Mouse (Mus musculus) frontal cortex, postnatal 36 days (tissue): Measurements from ENCODE around the gene Il34.
A peak's percentile ranks its signal among the peaks of the same experiment; 100 is the strongest.

Source experiments
- DNase-seq, 2 experiments: peaks; one replicate each; pipeline ENCODE4 v3.0.0; 2022; ENCODE audit warnings: low spot score in 2 of 2

The Il34 gene

DNA sequence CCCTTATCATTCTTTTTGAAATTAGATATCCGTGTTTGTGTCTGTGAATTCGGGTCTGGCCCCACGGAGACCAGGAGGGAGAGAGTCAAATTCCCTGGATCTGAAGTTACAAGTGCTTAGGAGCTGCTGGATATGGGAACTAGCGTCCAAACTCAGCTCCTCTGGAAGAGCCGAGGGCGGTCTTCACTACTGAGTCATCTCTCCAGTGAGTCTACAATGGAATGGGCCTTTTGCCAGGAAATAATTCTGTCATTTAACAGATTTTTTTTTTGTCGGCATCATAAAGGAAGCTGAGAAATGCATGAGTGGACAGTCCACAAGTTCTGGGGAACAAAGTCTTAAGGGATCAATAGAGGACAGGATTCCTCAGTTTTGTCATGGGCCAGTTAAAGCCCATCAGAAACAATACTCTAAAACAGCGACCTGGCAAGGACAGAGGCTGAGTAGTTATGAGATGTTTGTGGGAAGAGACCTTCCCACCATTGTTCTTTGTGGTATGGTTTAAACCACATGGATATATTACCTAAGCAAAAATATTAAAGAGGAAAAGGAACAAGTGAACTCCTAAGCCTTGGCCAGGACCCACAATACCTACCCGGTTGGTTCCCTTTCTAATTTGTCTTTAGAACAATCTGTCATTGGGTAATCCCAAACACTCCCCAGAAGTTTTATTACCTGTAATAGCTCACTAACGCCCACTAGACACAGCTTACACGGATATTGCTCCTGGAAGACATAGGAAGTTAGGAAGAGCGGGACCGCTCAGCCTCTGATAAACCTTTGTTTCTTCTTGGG lies 25.6 kb downstream of the Il34 start:
- peak in 1 of 2 experiments; percentile 31 for DNase-seq

DNA sequence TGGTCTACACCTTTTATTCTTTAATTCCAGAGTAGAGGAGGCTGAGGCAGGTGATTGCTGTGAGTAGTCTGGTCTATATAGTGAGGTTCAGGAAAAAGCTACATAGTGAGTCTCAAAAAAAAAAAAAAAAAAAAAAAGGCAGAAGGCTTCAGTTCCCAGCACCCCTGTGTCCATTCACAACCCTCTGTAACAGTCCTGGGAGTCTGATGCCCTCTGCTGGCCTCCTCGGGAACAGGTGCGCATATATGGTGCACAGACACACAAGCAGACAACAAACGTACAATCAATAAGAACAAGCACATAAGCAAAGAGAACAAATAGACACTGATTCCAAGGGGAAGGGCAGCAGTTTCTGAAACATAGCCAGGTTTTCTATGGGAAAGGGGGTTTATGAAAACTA lies 29.4 kb downstream of the Il34 start:
- DNase-seq, result no peak

DNA sequence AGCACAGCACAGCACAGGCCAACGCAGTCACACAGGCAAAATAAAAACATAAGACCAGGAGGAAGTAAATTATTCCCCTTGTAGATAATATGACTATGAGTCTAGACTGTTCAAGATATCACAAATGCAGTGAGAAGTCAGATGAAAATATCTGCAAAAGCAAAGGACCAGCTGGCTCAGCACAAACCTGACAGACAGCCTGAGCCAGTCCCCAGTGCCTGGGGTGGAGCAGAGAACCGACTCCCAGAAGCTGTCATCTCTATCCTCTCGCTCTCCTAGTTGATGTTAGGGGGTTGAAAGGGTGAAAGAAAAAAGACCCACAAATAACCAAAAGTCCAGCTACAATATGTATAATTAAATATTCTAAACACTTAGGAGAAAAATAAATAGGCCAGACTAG lies 30.0 kb downstream of the Il34 start:
- no peak for DNase-seq

DNA sequence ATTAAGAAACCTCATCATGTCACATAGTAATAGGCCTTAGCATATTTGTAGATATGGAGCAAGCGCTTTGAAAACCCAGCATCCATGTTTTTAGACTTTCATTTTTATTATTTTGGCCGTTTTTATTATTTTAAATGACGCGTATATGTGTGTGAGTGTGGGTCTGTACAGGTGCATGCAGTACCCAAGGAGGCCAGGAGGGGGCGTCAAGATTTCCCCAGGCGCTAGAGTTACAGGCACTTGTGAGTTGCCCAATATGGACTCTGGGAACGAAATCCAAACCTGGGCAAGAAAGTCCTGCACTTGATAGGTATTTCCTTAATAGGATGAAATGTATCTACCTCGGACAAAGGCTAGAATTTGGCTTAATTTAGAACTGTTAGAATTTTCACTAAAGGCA lies 30.4 kb downstream of the Il34 start:
- DNase-seq, result no peak

- no peak for DNase-seq
Observed at GRCm38 (mm10) chr8:110774725-110775124, 31.0 kb downstream of the Il34 start.

GRCm38 (mm10) chr8:110774047-110774446 lies 31.7 kb downstream of the Il34 start:
- DNase-seq, result no peak

- DNase-seq, result peak in 1 of 2 experiments; percentile 67
Observed at GRCm38 (mm10) chr8:110772452-110772851, 33.3 kb downstream of the Il34 start.

DNA sequence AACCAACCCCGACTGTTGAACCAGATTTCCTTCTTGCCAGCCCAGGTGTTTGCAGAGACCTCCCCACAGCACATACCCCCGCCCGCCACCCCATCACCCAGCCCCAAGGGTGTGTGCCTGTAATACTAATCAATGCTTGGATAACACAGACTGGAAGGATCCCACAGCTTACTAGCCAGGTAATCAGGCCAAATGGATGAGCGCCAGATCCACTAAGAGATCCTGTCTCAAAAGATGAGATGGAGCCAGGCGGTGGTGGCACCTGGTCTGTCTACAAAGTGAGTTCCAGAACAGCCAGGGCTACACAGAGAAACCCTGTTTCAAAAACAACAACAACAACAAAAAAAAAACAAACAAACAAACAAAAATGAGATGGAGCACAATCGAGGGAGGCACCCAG lies 38.5 kb downstream of the Il34 start:
- no peak for DNase-seq

- no peak for DNase-seq
Observed at GRCm38 (mm10) chr8:110764671-110765070, 41.1 kb downstream of the Il34 start.

DNA sequence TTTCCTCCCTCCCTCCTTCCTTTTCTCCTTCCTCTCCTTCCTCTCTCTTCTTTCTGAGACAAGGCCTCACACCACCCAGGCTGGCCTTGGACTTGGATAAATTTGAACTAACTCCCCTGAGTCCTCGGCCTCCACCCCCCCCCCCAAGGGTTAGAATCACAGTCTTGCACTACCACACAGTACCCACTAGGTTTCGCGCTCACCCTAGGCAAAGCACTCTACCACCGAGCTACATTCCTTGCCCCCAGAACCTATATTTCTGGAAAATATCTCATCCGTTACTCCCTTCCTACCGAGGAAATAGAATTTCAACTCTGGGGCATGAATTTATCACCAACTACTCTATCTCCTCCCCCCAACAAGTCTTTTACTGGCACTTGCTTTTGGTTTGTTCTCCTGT lies 43.7 kb downstream of the Il34 start:
- no peak for DNase-seq

DNA sequence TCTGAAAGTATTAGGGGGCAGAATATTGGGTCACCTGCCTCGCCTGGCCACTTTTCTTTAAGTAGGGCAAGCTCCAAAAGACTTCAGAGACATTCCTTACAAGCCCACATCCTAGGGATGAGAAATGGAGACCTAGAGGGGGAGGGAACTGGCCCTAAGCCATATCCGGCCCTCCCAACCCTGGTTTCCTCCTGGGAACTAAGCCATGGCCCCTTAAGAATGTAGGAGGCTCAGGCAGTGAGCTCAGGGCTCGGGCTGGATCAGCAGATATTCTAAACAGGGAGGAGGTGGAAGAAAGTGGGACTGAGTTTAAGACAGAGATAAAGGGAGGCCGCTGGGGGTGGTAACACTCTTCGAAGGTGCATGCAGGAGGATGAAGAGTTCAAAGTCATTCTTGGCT lies 44.5 kb downstream of the Il34 start:
- no peak for DNase-seq

DNA sequence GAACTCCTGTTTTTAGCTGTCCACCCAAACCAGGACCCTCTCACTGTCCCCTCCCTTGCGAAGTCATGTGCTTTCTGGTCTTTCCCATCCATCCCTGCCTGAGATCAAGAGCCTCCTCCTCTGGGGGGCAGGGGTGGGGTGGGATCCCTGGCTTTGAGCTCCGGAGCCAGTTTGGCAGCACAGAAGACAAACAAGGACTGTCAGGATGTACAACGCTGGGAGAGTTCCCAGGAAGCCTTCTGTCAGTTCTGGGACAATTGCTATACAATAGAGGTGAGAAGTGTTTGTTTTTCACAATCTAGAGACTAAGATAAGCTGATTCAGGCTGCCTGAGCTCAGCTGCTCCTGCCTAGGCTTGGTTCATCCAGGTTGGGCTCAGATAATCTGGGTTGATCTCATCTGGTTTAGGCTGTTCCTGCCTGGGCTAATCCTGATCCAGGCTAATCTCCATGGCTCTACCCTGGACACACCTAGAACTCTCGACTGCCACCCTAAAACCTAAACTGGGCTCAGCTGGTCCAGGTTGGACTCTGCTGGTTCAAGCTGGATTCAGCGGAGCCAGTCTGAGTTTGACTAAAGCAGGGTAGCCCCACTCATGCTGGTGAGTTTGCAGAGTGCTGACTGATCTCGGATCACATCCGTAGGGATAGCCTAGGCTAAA lies 45.3 kb downstream of the Il34 start:
- DNase-seq, result no peak

- DNase-seq, result no peak
Observed at GRCm38 (mm10) chr8:110756196-110756595, 49.5 kb downstream of the Il34 start.

DNA sequence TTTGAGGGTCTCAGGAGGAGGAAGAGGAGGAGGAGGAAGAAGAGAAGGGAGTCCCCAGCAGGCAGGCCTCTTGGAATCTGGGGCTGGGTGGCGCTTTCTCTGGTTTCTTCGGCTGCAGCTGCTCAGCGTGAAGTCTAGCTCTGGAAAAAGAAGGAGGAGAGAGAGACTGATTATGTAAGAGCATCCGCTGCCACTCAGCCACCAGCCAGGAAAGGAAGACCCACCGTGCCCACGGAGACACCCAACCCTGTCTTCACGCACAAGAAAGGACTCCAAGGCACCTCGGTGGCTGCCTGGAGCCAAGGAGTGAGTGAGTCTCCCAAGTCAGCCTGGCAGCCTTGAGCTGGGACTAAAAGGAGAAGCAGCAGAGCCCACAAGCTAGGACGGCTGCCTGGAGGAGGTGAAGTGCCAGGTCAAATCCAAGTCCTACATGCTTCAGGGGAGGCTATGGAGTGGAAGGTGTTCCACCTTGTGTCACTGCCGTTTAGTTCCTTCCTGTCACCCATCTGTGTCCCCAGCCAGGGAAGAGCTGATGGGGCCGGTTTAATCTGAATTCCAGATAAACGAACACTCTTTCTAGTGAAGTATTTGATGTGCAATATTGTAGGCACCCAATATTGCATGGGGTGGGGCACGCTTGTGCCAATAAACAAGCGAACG lies 50.1 kb downstream of the Il34 start:
- peak; percentile 69 to 78 for DNase-seq

- peak; percentile 50 to 60 for DNase-seq
Observed at GRCm38 (mm10) chr8:110754713-110755112, 51.0 kb downstream of the Il34 start.

- no peak for DNase-seq
Observed at GRCm38 (mm10) chr8:110751490-110751889, 54.2 kb downstream of the Il34 start.

DNA sequence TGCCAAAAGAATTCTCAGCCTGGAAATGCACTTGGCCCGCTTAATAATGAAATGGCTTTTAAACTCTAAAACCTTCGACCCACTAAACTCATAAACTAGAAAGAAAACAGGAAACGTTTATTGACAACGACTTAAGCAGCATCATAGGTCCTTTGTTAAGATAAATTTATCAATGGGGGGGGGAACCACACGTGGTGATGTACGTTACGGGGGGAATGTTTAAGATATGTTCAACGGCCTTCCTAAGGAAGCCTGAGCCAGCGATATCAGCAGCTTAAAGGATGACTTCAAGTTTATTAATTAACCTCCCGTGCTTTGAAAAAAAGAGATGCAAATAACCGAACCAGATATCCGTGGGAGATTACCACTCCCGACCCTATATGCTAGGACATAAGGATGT lies 55.5 kb downstream of the Il34 start:
- DNase-seq, result no peak

- DNase-seq, result no peak
Observed at GRCm38 (mm10) chr8:110749500-110750170, 56.1 kb downstream of the Il34 start.

GRCm38 (mm10) chr8:110746661-110747060 lies 59.1 kb downstream of the Il34 start:
- DNase-seq, result no peak

DNA sequence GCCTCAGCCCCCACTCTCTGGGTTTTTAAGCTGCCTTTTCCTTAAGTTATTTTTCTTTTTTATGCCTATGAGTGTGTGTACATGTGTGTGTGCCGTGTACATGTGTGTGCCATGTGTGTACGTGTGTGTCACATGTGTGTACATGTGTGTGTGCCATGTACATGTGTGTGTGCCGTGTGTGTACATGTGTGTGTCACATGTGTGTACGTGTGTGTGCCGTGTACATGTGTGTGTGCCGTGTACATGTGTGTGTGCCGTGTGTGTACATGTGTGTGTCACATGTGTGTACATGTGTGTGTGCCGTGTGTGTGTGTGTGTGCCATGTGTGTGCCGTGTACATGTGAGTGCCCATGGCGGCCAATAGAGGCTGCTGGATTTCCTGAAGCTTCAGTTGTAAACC lies 60.6 kb downstream of the Il34 start:
- no peak for DNase-seq

GRCm38 (mm10) chr8:110742452-110742818 lies 63.3 kb downstream of the Il34 start:
- DNase-seq, result no peak

DNA sequence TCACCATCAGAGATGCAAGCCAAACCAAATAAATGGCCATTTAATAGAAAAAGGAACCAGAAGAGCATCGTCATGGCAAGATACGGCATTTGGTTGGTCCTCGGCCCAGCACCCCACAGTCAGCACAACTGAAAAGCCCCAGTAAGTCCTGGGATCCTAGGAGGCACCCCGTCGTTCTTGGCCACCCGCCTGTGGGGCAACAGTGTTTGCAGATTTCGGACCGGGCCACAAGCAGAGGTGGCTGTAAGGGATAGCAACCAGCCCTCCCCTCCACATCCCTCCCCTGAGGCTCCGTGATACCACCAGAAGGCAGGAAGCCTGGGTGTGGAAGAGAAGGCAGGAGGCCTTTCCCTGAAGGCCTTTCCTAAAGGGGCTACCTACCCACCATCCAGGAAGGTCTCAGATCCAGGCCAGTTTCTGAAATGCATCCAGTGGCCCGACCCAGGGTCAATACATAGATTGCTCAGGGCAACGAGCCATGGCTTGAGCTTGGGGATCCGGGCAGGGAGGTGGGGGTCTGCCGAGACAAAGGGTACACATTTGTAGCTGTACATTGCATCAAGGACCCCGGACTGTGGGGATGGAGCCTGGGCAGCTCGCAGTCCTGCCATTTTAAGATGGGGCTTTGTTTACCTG lies 63.8 kb downstream of the Il34 start:
- DNase-seq, result no peak
